Mouse (Mus musculus): ENCODE data around the gene Fosb. TPM values are rescaled to one million over a fixed set of nuclear protein-coding genes. Genes with fewer than 3 reads are reported as not detected.
A peak's percentile ranks its signal among the peaks of the same experiment; 100 is the strongest.

Gene Fosb
- polyA plus RNA-seq, 1 experiment from 2014 or later = 0.14 TPM

GRCm38 (mm10) chr7:19314033-19314432, 4.2 kb upstream of the Fosb start:
- ATAC-seq = no peak
- WGBS = 46% methylated on average over 5 of the region's 5 CpGs
- no peaks in the 10 kb centered on the region for H3K9me3 ChIP-seq

GRCm38 (mm10) chr7:19311991-19312390, 2.1 kb upstream of the Fosb start:
- Histone ChIP-seq H3K9me3 (no peaks in the 10 kb centered on the region), H3K9ac (no peak overlapping the region), H3K4me2 (replicated peaks) (no peak overlapping the region), H3K27ac (no peak overlapping the region), H3K4me3 (replicated peaks) (no peak overlapping the region), H3K36me3 (no peaks in the 10 kb centered on the region), H3K27me3 (replicated peaks) (peaks cover 12% of the 10 kb centered on the region), H3K4me1 (replicated peaks) (peaks cover 13% of the 10 kb centered on the region)
- 33% methylated on average over 4 of the region's 4 CpGs for WGBS
- ATAC-seq = no peak

More at GRCm38 (mm10) chr7:19314033-19314432, 4.2 kb upstream of the Fosb start:
- Histone ChIP-seq H3K9ac (no peak overlapping the region), H3K27me3 (replicated peaks) (peaks cover 17% of the 10 kb centered on the region), H3K4me3 (replicated peaks) (no peak overlapping the region), H3K27ac (no peak overlapping the region), H3K36me3 (no peaks in the 10 kb centered on the region), H3K4me2 (replicated peaks) (no peak overlapping the region), H3K4me1 (replicated peaks) (peaks cover 10% of the 10 kb centered on the region; the same call in 1 of the 2 replicates)

GRCm38 (mm10) chr7:19309278-19309883, 470 bp downstream of the Fosb start:
- Histone ChIP-seq H3K27me3 (replicated peaks) (peaks cover 33% of the 10 kb centered on the region), H3K27ac (no peak overlapping the region), H3K4me1 (replicated peaks) (peaks cover 22% of the 10 kb centered on the region), H3K9me3 (no peaks in the 10 kb centered on the region), H3K36me3 (no peaks in the 10 kb centered on the region), H3K4me3 (replicated peaks) (peak overlapping the region; percentile 73), H3K4me2 (replicated peaks) (peak overlapping the region; percentile 96), H3K9ac (peak overlapping the region; percentile 31)
- WGBS = under 1% methylated on average over 48 of the region's 48 CpGs
- no peak for ATAC-seq

GRCm38 (mm10) chr7:19308454-19309277, 1.2 kb downstream of the Fosb start:
- no peaks in the 10 kb centered on the region for H3K36me3 ChIP-seq
- peak; percentile 85 for ATAC-seq
- peaks cover 41% of the 10 kb centered on the region for H3K27me3 ChIP-seq (replicated peaks)
- peak overlapping the region; percentile 51 for H3K9ac ChIP-seq
- peaks cover 29% of the 10 kb centered on the region for H3K4me1 ChIP-seq (replicated peaks)
- WGBS = under 1% methylated on average over 58 of the region's 58 CpGs
- no peaks in the 10 kb centered on the region for H3K9me3 ChIP-seq
- peak overlapping the region; percentile 96 for H3K4me2 ChIP-seq (replicated peaks)
- H3K27ac ChIP-seq = peak overlapping the region; percentile 71
- H3K4me3 ChIP-seq (replicated peaks) = peak overlapping the region; percentile 73

GRCm38 (mm10) chr7:19307739-19308453, 2.0 kb downstream of the Fosb start:
- peak; percentile 66 for ATAC-seq
- peak overlapping the region; percentile 51 for H3K9ac ChIP-seq
- H3K4me1 ChIP-seq (replicated peaks) = peaks cover 30% of the 10 kb centered on the region
- peak overlapping the region; percentile 96 for H3K4me2 ChIP-seq (replicated peaks)
- H3K27me3 ChIP-seq (replicated peaks) = peaks cover 44% of the 10 kb centered on the region
- 2% methylated on average over 18 of the region's 18 CpGs for WGBS
- H3K27ac ChIP-seq = peak overlapping the region; percentile 71
- peak overlapping the region; percentile 73 for H3K4me3 ChIP-seq (replicated peaks)
- no peaks in the 10 kb centered on the region for H3K36me3 ChIP-seq
- no peaks in the 10 kb centered on the region for H3K9me3 ChIP-seq

- no peaks in the 10 kb centered on the region for H3K36me3 ChIP-seq
- peak overlapping the region; percentile 96; the same call in 1 of the 2 replicates for H3K4me2 ChIP-seq (replicated peaks)
- no peaks in the 10 kb centered on the region for H3K9me3 ChIP-seq
- H3K4me1 ChIP-seq (replicated peaks) = peaks cover 30% of the 10 kb centered on the region
- peaks cover 52% of the 10 kb centered on the region for H3K27me3 ChIP-seq (replicated peaks)
- 67% methylated on average over 25 of the region's 25 CpGs for WGBS
- ATAC-seq = no peak
- H3K27ac ChIP-seq = no peak overlapping the region
- no peak overlapping the region for H3K4me3 ChIP-seq (replicated peaks)
- H3K9ac ChIP-seq = no peak overlapping the region
Observed at GRCm38 (mm10) chr7:19306819-19307738, 2.8 kb downstream of the Fosb start.

GRCm38 (mm10) chr7:19305796-19306765, 3.8 kb downstream of the Fosb start:
- Histone ChIP-seq H3K36me3 (no peaks in the 10 kb centered on the region), H3K4me1 (replicated peaks) (peaks cover 37% of the 10 kb centered on the region), H3K4me3 (replicated peaks) (no peak overlapping the region), H3K27me3 (replicated peaks) (peaks cover 58% of the 10 kb centered on the region), H3K4me2 (replicated peaks) (no peak overlapping the region), H3K27ac (no peak overlapping the region), H3K9ac (no peak overlapping the region), H3K9me3 (no peaks in the 10 kb centered on the region)
- 51% methylated on average over 16 of the region's 16 CpGs for WGBS
- no peak for ATAC-seq

GRCm38 (mm10) chr7:19305413-19305735, 4.5 kb downstream of the Fosb start:
- 11% methylated on average over 6 of the region's 6 CpGs for WGBS
- Histone ChIP-seq H3K36me3 (no peaks in the 10 kb centered on the region), H3K4me2 (replicated peaks) (peak overlapping the region; percentile 66), H3K27me3 (replicated peaks) (peaks cover 58% of the 10 kb centered on the region), H3K27ac (no peak overlapping the region), H3K4me3 (replicated peaks) (peak overlapping the region; percentile 35; the same call in 1 of the 2 replicates), H3K4me1 (replicated peaks) (peaks cover 36% of the 10 kb centered on the region), H3K9ac (peak overlapping the region; percentile 22; the same call in 1 of the 2 replicates), H3K9me3 (no peaks in the 10 kb centered on the region)
- no peak for ATAC-seq

- ATAC-seq = no peak
- Histone ChIP-seq H3K27ac (no peak overlapping the region), H3K4me2 (replicated peaks) (peak overlapping the region; percentile 66), H3K27me3 (replicated peaks) (peaks cover 58% of the 10 kb centered on the region), H3K9me3 (no peaks in the 10 kb centered on the region), H3K4me3 (replicated peaks) (peak overlapping the region; percentile 35), H3K36me3 (no peaks in the 10 kb centered on the region), H3K4me1 (replicated peaks) (peaks cover 37% of the 10 kb centered on the region), H3K9ac (peak overlapping the region; percentile 22)
- 3% methylated on average over 48 of the region's 48 CpGs for WGBS
Observed at GRCm38 (mm10) chr7:19304501-19305412, 5.1 kb downstream of the Fosb start.

GRCm38 (mm10) chr7:19303770-19304169, 6.1 kb downstream of the Fosb start:
- peaks cover 58% of the 10 kb centered on the region for H3K27me3 ChIP-seq (replicated peaks)
- peak overlapping the region; percentile 35 for H3K4me3 ChIP-seq (replicated peaks)
- peaks cover 31% of the 10 kb centered on the region for H3K4me1 ChIP-seq (replicated peaks)
- ATAC-seq = no peak
- no peaks in the 10 kb centered on the region for H3K9me3 ChIP-seq
- H3K27ac ChIP-seq = no peak overlapping the region
- no peak overlapping the region for H3K9ac ChIP-seq
- peak overlapping the region; percentile 66 for H3K4me2 ChIP-seq (replicated peaks)
- WGBS = under 1% methylated on average over 16 of the region's 16 CpGs
- no peaks in the 10 kb centered on the region for H3K36me3 ChIP-seq
